Mouse (Mus musculus): ENCODE data around the gene Kidins220. TPM values are rescaled to one million over a fixed set of nuclear protein-coding genes. Genes with fewer than 3 reads are reported as not detected.

Gene Kidins220
- polyA plus RNA-seq, 1 experiment = 66.4 TPM

GRCm38 (mm10) chr12:25037681-25038472, 63.2 kb downstream of the Kidins220 start:
- Histone ChIP-seq H3K27ac (ENCODE audit: insufficient read depth, low read depth, low read length) (no peak overlapping the region), H3K4me3 (ENCODE audit: insufficient read depth, low read length) (no peak overlapping the region), H3K4me1 (ENCODE audit: control insufficient read depth, insufficient read depth, low read length) (peaks cover 19% of the 10 kb centered on the region)
- TF ChIP-seq CTCF (IDR thresholded peaks at IDR 0.05; ENCODE audit: low read depth, low read length) (no peak), POLR2A (IDR thresholded peaks at IDR 0.05; ENCODE audit: borderline replicate concordance, low read depth, low read length) (no peak)

DNA sequence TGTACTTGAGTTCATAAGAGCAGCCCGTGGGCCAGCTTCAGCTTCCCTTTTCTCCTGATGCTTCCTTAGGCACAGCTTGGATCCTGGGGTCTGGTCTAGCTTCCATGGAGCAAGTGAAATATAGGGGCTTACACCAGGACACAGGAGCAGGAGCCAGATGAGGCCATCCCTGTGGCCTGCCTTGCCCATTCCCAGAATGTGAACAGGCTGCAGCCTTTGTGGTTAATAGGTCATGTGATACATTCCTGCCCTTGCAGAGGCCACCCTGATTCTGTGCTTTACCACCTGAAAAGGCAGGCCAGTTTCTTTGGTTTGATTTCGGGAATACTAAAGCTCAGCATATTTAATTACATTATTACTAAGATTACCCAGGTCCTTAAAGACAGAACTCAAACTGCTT, 69.3 kb downstream of the Kidins220 start:
- H3K27ac ChIP-seq (ENCODE audit: insufficient read depth, low read depth, low read length) = no peak overlapping the region
- no peak for TF ChIP-seq CTCF (IDR thresholded peaks at IDR 0.05; ENCODE audit: low read depth, low read length)
- no peak for TF ChIP-seq POLR2A (IDR thresholded peaks at IDR 0.05; ENCODE audit: borderline replicate concordance, low read depth, low read length)
- no peaks in the 10 kb centered on the region for H3K4me1 ChIP-seq (ENCODE audit: control insufficient read depth, insufficient read depth, low read length)
- no peak overlapping the region for H3K4me3 ChIP-seq (ENCODE audit: insufficient read depth, low read length)

DNA sequence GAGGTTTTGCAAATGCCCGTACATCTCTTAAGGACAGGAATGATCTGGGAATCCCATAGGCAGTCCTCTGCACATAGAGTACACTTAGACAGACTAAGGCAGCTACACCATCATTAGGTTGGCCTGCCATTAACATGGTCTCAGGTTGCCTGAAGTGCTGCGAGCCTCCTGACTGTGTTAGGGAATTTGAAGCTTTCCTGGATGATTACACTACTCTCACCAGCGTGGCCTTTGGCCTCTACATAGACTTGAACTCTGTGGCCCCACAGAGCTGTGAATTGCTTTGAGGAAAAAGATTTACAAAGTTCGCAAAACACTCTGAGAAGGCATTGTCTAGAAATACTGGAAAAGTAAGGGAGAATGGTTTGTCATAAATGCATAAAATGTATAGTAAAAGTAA, 69.9 kb downstream of the Kidins220 start:
- Histone ChIP-seq H3K27ac (ENCODE audit: insufficient read depth, low read depth, low read length) (no peak overlapping the region), H3K4me3 (ENCODE audit: insufficient read depth, low read length) (no peak overlapping the region), H3K4me1 (ENCODE audit: control insufficient read depth, insufficient read depth, low read length) (no peaks in the 10 kb centered on the region)
- TF ChIP-seq CTCF (IDR thresholded peaks at IDR 0.05; ENCODE audit: low read depth, low read length) = no peak
- TF ChIP-seq POLR2A (IDR thresholded peaks at IDR 0.05; ENCODE audit: borderline replicate concordance, low read depth, low read length) = no peak

- Histone ChIP-seq H3K4me3 (ENCODE audit: insufficient read depth, low read length) (no peak overlapping the region), H3K27ac (ENCODE audit: insufficient read depth, low read depth, low read length) (no peak overlapping the region), H3K4me1 (ENCODE audit: control insufficient read depth, insufficient read depth, low read length) (peaks cover 6% of the 10 kb centered on the region)
- TF ChIP-seq CTCF (IDR thresholded peaks at IDR 0.05; ENCODE audit: low read depth, low read length) = no peak
- TF ChIP-seq POLR2A (IDR thresholded peaks at IDR 0.05; ENCODE audit: borderline replicate concordance, low read depth, low read length) = no peak
Measured at GRCm38 (mm10) chr12:25049253-25049652, 74.5 kb downstream of the Kidins220 start.

- Histone ChIP-seq H3K4me1 (ENCODE audit: control insufficient read depth, insufficient read depth, low read length) (peaks cover 18% of the 10 kb centered on the region), H3K27ac (ENCODE audit: insufficient read depth, low read depth, low read length) (peak overlapping the region; percentile 67), H3K4me3 (ENCODE audit: insufficient read depth, low read length) (no peak overlapping the region)
- TF ChIP-seq CTCF (IDR thresholded peaks at IDR 0.05; ENCODE audit: low read depth, low read length) (no peak), POLR2A (IDR thresholded peaks at IDR 0.05; ENCODE audit: borderline replicate concordance, low read depth, low read length) (no peak)
Measured at GRCm38 (mm10) chr12:25054511-25054910, 79.8 kb downstream of the Kidins220 start.

GRCm38 (mm10) chr12:25054963-25055362, 80.2 kb downstream of the Kidins220 start:
- peak overlapping the region; percentile 67 for H3K27ac ChIP-seq (ENCODE audit: insufficient read depth, low read depth, low read length)
- no peak overlapping the region for H3K4me3 ChIP-seq (ENCODE audit: insufficient read depth, low read length)
- TF ChIP-seq POLR2A (IDR thresholded peaks at IDR 0.05; ENCODE audit: borderline replicate concordance, low read depth, low read length) (no peak), CTCF (IDR thresholded peaks at IDR 0.05; ENCODE audit: low read depth, low read length) (no peak)

DNA sequence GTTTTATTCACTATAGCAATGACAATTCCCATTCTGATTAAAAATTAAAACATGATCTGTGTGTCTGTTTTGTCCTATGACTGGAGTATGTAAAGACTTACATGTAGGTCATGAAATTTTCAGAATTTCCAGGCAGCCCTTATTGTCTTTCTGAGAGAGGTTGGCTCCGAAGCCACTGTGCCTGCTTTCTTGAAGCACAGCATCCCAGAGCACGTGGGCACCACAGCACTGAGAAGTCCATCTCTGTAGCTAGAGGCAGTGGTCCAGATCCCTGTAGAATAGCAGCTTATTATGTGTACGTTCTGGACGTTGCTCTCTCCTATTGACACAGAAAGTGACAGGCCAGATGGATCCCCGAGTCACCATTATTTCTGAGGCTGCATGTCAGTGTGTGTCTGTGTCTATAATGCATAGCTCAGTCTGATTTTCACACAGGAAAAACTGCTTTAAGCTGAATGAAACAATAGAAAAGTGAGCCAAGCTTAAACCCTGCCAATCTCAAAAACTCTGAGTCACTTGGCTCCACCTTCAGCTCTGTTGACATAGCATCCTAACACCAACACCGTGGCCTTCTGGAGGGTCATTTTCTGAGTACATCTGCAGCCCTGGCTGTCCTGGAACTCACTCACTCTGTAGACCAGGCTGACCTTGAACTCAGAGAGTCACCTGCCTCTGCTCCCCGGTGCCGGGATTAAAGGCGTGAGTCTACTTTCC, 84.9 kb downstream of the Kidins220 start:
- TF ChIP-seq POLR2A (IDR thresholded peaks at IDR 0.05; ENCODE audit: borderline replicate concordance, low read depth, low read length) (no peak), CTCF (IDR thresholded peaks at IDR 0.05; ENCODE audit: low read depth, low read length) (no peak)
- Histone ChIP-seq H3K4me1 (ENCODE audit: control insufficient read depth, insufficient read depth, low read length) (peaks cover 9% of the 10 kb centered on the region), H3K27ac (ENCODE audit: insufficient read depth, low read depth, low read length) (no peak overlapping the region), H3K4me3 (ENCODE audit: insufficient read depth, low read length) (no peak overlapping the region)

More at GRCm38 (mm10) chr12:25054963-25055362, 80.2 kb downstream of the Kidins220 start:
- H3K4me1 ChIP-seq (ENCODE audit: control insufficient read depth, insufficient read depth, low read length) = peaks cover 18% of the 10 kb centered on the region

GRCm38 (mm10) chr12:25060901-25061300, 86.2 kb downstream of the Kidins220 start:
- Histone ChIP-seq H3K4me3 (ENCODE audit: insufficient read depth, low read length) (no peak overlapping the region), H3K27ac (ENCODE audit: insufficient read depth, low read depth, low read length) (no peak overlapping the region), H3K4me1 (ENCODE audit: control insufficient read depth, insufficient read depth, low read length) (no peaks in the 10 kb centered on the region)
- TF ChIP-seq POLR2A (IDR thresholded peaks at IDR 0.05; ENCODE audit: borderline replicate concordance, low read depth, low read length) (no peak), CTCF (IDR thresholded peaks at IDR 0.05; ENCODE audit: low read depth, low read length) (no peak)

- H3K4me3 ChIP-seq (ENCODE audit: insufficient read depth, low read length) = no peak overlapping the region
- no peaks in the 10 kb centered on the region for H3K4me1 ChIP-seq (ENCODE audit: control insufficient read depth, insufficient read depth, low read length)
- TF ChIP-seq POLR2A (IDR thresholded peaks at IDR 0.05; ENCODE audit: borderline replicate concordance, low read depth, low read length) (no peak), CTCF (IDR thresholded peaks at IDR 0.05; ENCODE audit: low read depth, low read length) (no peak)
Measured at GRCm38 (mm10) chr12:25062264-25062663, 87.5 kb downstream of the Kidins220 start.

GRCm38 (mm10) chr12:25073374-25073773, 98.6 kb downstream of the Kidins220 start:
- Histone ChIP-seq H3K4me3 (ENCODE audit: insufficient read depth, low read length) (no peak overlapping the region), H3K4me1 (ENCODE audit: control insufficient read depth, insufficient read depth, low read length) (no peaks in the 10 kb centered on the region), H3K27ac (ENCODE audit: insufficient read depth, low read depth, low read length) (no peak overlapping the region)
- no peak for TF ChIP-seq POLR2A (IDR thresholded peaks at IDR 0.05; ENCODE audit: borderline replicate concordance, low read depth, low read length)
- no peak for TF ChIP-seq CTCF (IDR thresholded peaks at IDR 0.05; ENCODE audit: low read depth, low read length)

More at GRCm38 (mm10) chr12:25062264-25062663, 87.5 kb downstream of the Kidins220 start:
- H3K27ac ChIP-seq (ENCODE audit: insufficient read depth, low read depth, low read length) = no peak overlapping the region
